Comparison of ENCODE assay signal across 7 mouse cellular contexts in genomic region chr9:103473915-103474688, GRCm38 (mm10). TPM values are rescaled to one million over a fixed set of nuclear protein-coding genes. Genes with fewer than 3 reads are reported as not detected.
DNase-seq lines count a peak whose midpoint lies in the region; ATAC-seq and TF ChIP-seq lines count a peak whose summit lies in the region.

No protein-coding gene starts in this region.

- no peaks in the 10 kb centered on the region for H3K9me3 ChIP-seq in hindbrain, embryonic 10.5 days
- no peaks in the 10 kb centered on the region for H3K9me3 ChIP-seq in limb, embryonic 15.5 days
- H3K9me3 ChIP-seq in stomach, embryonic 15.5 days, result no peaks in the 10 kb centered on the region

- H3K9ac ChIP-seq in limb, embryonic 15.5 days, result no peak overlapping the region
- H3K9ac ChIP-seq in stomach, embryonic 15.5 days, result no peak overlapping the region

- no peak for TF ChIP-seq POLR2A in testis, adult 2 months (IDR thresholded peaks at IDR 0.05; ENCODE audit: control insufficient read depth, low read depth, low read length)

- DNase-seq in testis, postnatal 14 days (ENCODE audit: low spot score), result no peak
- no peak for DNase-seq in hindbrain, embryonic 10.5 days (ENCODE audit: low spot score)
- no peak for DNase-seq in heart, adult 18-20 months
- DNase-seq in urinary bladder, postnatal 14 days (ENCODE audit: low spot score), result no peak

- no peak for TF ChIP-seq CTCF in testis, adult 2 months (IDR thresholded peaks at IDR 0.05; ENCODE audit: control insufficient read depth, insufficient read depth, insufficient replicate concordance, low read depth, low read length)

- no peak overlapping the region for H3K27ac ChIP-seq in testis, adult 2 months (ENCODE audit: control insufficient read depth, insufficient read depth, low read depth, low read length)
- H3K27ac ChIP-seq in hindbrain, embryonic 10.5 days, result peak overlapping the region; percentile 57; the same call in 1 of the 2 replicates
- peak overlapping the region; percentile 35 for H3K27ac ChIP-seq in limb, embryonic 15.5 days
- H3K27ac ChIP-seq in stomach, embryonic 15.5 days, result peak overlapping the region; percentile 31

- WGBS in hindbrain, embryonic 10.5 days, result 46% methylated on average over 13 of the region's 13 CpGs
- WGBS in limb, embryonic 15.5 days, result 14% methylated on average over 13 of the region's 13 CpGs
- 23% methylated on average over 13 of the region's 13 CpGs for WGBS in stomach, embryonic 15.5 days

- no peak for ATAC-seq in limb, embryonic 15.5 days (ENCODE audit: insufficient number of reproducible peaks, low FRiP score, low TSS enrichment, low read depth)
- no peak for ATAC-seq in stomach, embryonic 15.5 days (ENCODE audit: insufficient read depth, low FRiP score, low read depth)

- peak overlapping the region; percentile 57 for H3K4me3 ChIP-seq in testis, adult 2 months (ENCODE audit: control insufficient read depth, low read depth, low read length)
- no peak overlapping the region for H3K4me3 ChIP-seq in hindbrain, embryonic 10.5 days
- no peak overlapping the region for H3K4me3 ChIP-seq in limb, embryonic 15.5 days
- no peak overlapping the region for H3K4me3 ChIP-seq in stomach, embryonic 15.5 days (replicated peaks)

- no peaks in the 10 kb centered on the region for H3K36me3 ChIP-seq in testis, adult 2 months (ENCODE audit: control insufficient read depth, insufficient read depth, low read length)
- no peaks in the 10 kb centered on the region for H3K36me3 ChIP-seq in hindbrain, embryonic 10.5 days
- H3K36me3 ChIP-seq in limb, embryonic 15.5 days, result no peaks in the 10 kb centered on the region
- H3K36me3 ChIP-seq in stomach, embryonic 15.5 days, result no peaks in the 10 kb centered on the region

- H3K4me1 ChIP-seq in testis, adult 2 months (ENCODE audit: control insufficient read depth, insufficient read depth, low read length), result peaks cover 3% of the 10 kb centered on the region
- peaks cover 51% of the 10 kb centered on the region for H3K4me1 ChIP-seq in hindbrain, embryonic 10.5 days (replicated peaks)
- peaks cover 22% of the 10 kb centered on the region for H3K4me1 ChIP-seq in limb, embryonic 15.5 days
- H3K4me1 ChIP-seq in stomach, embryonic 15.5 days, result peaks cover 5% of the 10 kb centered on the region; the same call in 1 of the 2 replicates

- no peaks in the 10 kb centered on the region for H3K27me3 ChIP-seq in testis, adult 2 months (ENCODE audit: control insufficient read depth, insufficient read depth, low read length)
- H3K27me3 ChIP-seq in hindbrain, embryonic 10.5 days (ENCODE audit: insufficient read depth, poor library complexity, severe bottlenecking), result no peaks in the 10 kb centered on the region
- H3K27me3 ChIP-seq in limb, embryonic 15.5 days, result no peaks in the 10 kb centered on the region
- H3K27me3 ChIP-seq in stomach, embryonic 15.5 days (replicated peaks), result no peaks in the 10 kb centered on the region

- peak overlapping the region; percentile 20; the same call in 1 of the 2 replicates for H3K4me2 ChIP-seq in limb, embryonic 15.5 days
- peak overlapping the region; percentile 35 for H3K4me2 ChIP-seq in stomach, embryonic 15.5 days

RNA-seq across cellular contexts. Expression of gene Bfsp2, which starts 6.1 kb away (rescaled TPM):
- polyA plus RNA-seq in testis, adult 2 months (2012; rRNA removed), result 0.74 and 0.75 TPM in 2 replicates
- 0.90 and 2.5 TPM in 2 replicates for polyA plus RNA-seq in hindbrain, embryonic 10.5 days (2016; fragmentation: Nextera tagmentation; extraction: Ambion mirVana)
- 0.66 and 1.4 TPM in 2 replicates for polyA plus RNA-seq in limb, embryonic 15.5 days (2015; fragmentation: Nextera tagmentation; extraction: Ambion mirVana)
- polyA plus RNA-seq in stomach, embryonic 15.5 days (2015; fragmentation: Nextera tagmentation; extraction: Ambion mirVana), result 0.53 and 0.71 TPM in 2 replicates
- total RNA-seq in heart, adult 18-20 months (2021), result 1 to 10 TPM in 1 of 2 experiments, under 1 TPM in 1; 0.84 to 1.2 TPM
